Mouse (Mus musculus): ENCODE data around the gene Slc12a7. TPM values are rescaled to one million over a fixed set of nuclear protein-coding genes. Genes with fewer than 3 reads are reported as not detected.

The Slc12a7 gene
- polyA plus RNA-seq, 1 experiment from 2014 or later, result 120 TPM

DNA sequence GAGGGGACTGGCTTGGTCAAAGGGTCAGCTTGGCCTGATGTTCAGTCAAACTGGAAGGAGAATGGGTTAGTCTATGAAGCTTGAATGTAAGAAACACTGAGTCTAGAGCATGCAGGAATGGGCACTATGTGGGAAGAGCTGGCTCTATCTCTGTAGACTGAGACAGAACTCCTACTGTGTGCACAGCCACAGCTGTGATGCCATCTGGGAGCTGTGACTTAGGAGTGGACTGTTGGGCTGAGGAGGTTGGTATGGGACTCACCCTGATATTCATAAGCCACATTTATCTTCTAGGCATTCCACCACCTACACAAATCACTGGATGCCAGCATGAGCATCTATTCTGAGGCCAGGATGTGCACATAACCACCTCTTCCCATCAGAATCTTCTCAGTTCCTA, 24.5 kb downstream of the Slc12a7 start:
- TF ChIP-seq CTCF (IDR thresholded peaks at IDR 0.05), result no peak
- CTCF ChIA-PET, result interaction anchor here (1.1 kb wide), 1 partner anchor 9 kb away, joined by 3 read pairs; no protein-coding TSS in a partner anchor
- POLR2A ChIA-PET, result no interaction called here
- ATAC-seq (no peak), DNase-seq (ENCODE audit: low read depth, low spot score) (no peak)
- H3K27me3 ChIP-seq, result no peaks in the 10 kb centered on the region
- in situ Hi-C loops (cut with MboI; ENCODE audit: low pct_unique_long_range_greater_than_20kb), result no loop called here

DNA sequence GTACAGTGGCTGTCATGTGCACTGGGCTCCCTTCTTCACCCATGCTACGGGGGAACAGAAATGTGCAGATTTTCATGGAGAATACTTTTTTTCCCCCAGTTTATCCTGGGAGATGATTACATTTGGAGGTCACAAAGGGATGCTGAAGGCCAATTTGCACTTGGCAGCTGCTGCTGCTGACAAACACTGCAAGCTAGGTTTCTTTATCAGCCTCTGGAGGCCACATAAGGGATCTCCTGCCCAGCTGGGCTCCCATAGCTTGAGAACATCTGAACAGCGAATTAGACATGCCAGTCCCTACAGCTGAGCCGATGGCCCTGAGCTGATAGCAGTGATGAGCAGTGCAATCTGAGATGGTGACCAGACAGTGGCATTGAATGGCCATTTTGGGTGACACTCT, 26.7 kb downstream of the Slc12a7 start:
- no peak for ATAC-seq

DNA sequence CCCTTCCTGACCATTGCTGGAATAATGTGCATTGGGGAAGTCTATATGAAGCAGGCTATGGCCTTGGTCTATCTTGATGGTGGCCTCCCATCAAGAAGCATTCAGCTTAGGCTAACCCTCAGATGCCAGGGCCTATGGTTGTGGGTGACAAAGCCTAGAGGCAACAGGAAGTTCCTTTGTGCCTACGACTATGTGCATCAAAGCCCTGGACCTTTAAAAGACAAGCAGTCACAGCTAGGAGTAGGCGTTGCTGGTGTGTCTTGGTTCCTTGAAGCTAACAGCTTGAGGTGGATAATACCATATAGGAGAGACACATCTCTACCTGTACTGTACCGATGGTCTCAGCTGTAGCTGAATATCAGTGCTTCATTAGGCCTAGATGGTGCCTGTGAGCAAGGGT, 27.2 kb downstream of the Slc12a7 start:
- in situ Hi-C loops (cut with MboI; ENCODE audit: low pct_unique_long_range_greater_than_20kb), result no loop called here
- TF ChIP-seq CTCF (IDR thresholded peaks at IDR 0.05), result no peak
- POLR2A ChIA-PET, result no interaction called here
- DNase-seq (ENCODE audit: low read depth, low spot score) (no peak), ATAC-seq (no peak)
- H3K27me3 ChIP-seq, result no peaks in the 10 kb centered on the region
- CTCF ChIA-PET, result interaction anchor here (1.2 to 1.7 kb wide), 3 partner anchors 11 to 27 kb away, joined by 3 to 4 read pairs (median 3); no protein-coding TSS in a partner anchor

More for the DNA sequence above, 26.7 kb downstream of the Slc12a7 start:
- no peak for TF ChIP-seq CTCF (IDR thresholded peaks at IDR 0.05)
- no peaks in the 10 kb centered on the region for H3K27me3 ChIP-seq
- ChIA-PET POLR2A (no interaction called here), CTCF (interaction anchor here (1.2 to 1.7 kb wide), 2 partner anchors 10 to 27 kb away, joined by 3 to 4 read pairs; no protein-coding TSS in a partner anchor)
- no peak for DNase-seq (ENCODE audit: low read depth, low spot score)
- in situ Hi-C loops (cut with MboI; ENCODE audit: low pct_unique_long_range_greater_than_20kb), result no loop called here

DNA sequence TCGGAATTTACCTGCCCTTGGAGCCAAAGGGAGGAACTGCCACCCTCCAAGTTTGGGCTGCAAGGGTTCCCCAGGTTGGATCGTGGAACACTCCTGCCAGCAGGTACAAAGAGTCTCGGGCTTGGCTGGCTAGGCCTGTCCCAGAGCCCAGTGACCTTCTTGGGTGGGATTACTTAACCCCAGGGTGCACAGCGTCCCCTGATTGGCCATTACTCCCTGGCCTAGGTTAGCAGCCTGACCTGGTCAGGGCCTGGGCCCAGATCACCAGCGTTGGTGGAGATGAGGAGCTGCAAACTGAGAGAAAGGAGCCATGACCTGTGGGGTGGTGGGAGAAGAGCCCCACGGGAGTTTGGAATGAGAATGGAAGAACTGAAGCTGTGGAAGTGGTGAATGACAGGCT, 30.0 kb downstream of the Slc12a7 start:
- H3K27me3 ChIP-seq, result no peaks in the 10 kb centered on the region
- CTCF ChIA-PET, result no interaction called here
- ATAC-seq, result peak; percentile 4
- in situ Hi-C loops (cut with MboI; ENCODE audit: low pct_unique_long_range_greater_than_20kb), result no loop called here
- no peak for TF ChIP-seq CTCF (IDR thresholded peaks at IDR 0.05)
- DNase-seq (ENCODE audit: low read depth, low spot score), result no peak
- POLR2A ChIA-PET, result no interaction called here

DNA sequence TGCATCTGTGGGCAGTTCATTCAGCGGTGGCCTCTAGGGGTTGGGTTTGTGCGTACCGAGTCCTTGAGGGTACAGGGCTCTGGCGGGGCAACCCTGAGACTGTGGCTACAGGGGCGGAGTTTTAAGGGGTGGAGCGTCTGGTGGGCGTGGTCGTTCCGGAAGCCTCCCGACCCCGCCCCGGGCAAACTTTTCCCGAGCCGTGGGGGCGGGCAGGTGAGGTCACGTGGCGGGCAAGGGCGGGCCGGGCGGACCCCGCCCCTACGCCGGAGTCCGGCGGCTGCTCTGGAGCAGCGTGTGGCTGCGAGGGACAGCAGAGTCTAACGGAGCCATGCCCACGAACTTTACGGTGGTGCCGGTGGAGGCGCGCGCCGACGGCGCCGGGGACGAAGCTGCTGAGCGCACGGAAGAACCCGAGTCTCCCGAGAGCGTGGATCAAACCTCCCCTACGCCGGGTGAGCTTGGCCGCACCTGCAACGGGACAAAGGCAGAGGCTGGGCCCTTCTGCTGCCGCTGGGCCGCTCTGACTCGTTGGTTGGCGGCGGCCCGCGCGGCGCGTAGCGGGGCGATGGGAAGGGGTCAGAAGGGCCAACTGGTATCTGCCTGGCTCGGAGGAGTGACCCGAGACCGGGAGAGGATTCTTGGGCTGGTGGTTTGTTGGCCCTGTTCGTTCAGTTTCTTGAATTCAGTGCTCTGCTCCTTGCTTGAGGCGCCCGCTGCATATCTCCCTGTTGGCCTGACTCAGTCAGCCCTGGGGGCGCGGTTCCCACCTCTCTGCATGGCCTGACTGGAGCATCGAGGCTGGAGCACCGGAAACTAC, 30.8 kb downstream of the Slc12a7 start:
- peak; percentile 85 for ATAC-seq
- DNase-seq (ENCODE audit: low read depth, low spot score), result no peak
- POLR2A ChIA-PET, result interaction anchor here (0.9 to 1.1 kb wide), 3 partner anchors 11 to 26 kb away, joined by 3 read pairs; no protein-coding TSS in a partner anchor
- in situ Hi-C loops (cut with MboI; ENCODE audit: low pct_unique_long_range_greater_than_20kb), result no loop called here
- CTCF ChIA-PET, result interaction anchor here (0.8 to 1.2 kb wide), 2 partner anchors 14 to 15 kb away, joined by 4 read pairs; no protein-coding TSS in a partner anchor
- TF ChIP-seq CTCF (IDR thresholded peaks at IDR 0.05), result no peak
- no peaks in the 10 kb centered on the region for H3K27me3 ChIP-seq

DNA sequence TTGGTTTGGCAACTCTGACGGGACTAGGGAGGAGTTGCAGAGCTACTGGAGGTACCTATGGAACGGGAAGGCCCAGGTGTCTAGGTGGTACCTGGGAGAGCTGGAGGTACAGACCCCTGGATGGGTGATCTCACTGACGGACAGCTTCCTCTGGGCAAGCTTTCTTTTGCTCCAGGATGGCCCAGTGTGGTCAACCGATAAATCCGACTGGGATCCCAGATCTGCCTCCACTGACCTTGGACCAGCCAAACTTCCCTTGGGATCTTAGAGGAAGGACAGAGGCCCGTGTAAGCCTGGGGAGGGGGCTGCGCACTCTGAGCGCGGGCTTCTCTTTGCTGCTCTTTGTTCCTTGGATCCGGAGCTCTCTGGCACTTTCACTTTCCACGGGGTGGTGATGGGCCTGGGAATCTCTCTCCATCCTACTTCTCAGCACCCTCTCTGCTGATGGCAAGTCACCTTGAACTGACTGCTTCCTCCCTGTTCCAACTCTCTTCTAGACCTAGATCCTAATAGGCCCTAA, 31.4 kb downstream of the Slc12a7 start:
- ChIA-PET CTCF (interaction anchor here (0.8 to 1.2 kb wide), 2 partner anchors 14 kb away, joined by 4 read pairs; no protein-coding TSS in a partner anchor), POLR2A (interaction anchor here (0.9 to 1.1 kb wide), 3 partner anchors 11 to 26 kb away, joined by 3 read pairs; no protein-coding TSS in a partner anchor)
- TF ChIP-seq CTCF (IDR thresholded peaks at IDR 0.05), result no peak
- in situ Hi-C loops (cut with MboI; ENCODE audit: low pct_unique_long_range_greater_than_20kb), result no loop called here
- no peak for ATAC-seq
- H3K27me3 ChIP-seq, result no peaks in the 10 kb centered on the region
- DNase-seq (ENCODE audit: low read depth, low spot score), result no peak

DNA sequence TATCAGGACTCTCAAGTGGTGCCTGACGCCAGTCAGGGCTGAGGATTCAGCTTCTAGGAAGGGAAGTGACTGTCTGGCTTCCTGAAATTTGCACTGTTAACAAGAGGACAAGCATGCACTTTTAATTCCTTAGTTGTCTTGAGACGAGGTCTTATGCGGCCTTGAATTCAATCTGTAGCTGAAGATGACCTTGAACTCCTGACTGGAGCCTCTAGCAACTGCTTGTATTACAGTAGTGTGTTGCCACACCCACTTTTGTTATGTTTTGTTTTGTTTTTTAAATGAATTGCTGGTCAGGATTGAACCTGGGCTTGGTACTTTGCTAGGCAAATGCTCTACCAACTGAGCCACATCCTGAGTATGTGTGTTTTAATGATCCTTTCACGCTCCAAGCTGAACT, 32.5 kb downstream of the Slc12a7 start:
- in situ Hi-C loops (cut with MboI; ENCODE audit: low pct_unique_long_range_greater_than_20kb), result no loop called here
- ATAC-seq (no peak), DNase-seq (ENCODE audit: low read depth, low spot score) (no peak)
- POLR2A ChIA-PET, result no interaction called here
- H3K27me3 ChIP-seq, result no peaks in the 10 kb centered on the region
- CTCF ChIA-PET, result interaction anchor here (1.2 kb wide), 1 partner anchor 73 kb away, joined by 4 read pairs; no protein-coding TSS in a partner anchor
- no peak for TF ChIP-seq CTCF (IDR thresholded peaks at IDR 0.05)

DNA sequence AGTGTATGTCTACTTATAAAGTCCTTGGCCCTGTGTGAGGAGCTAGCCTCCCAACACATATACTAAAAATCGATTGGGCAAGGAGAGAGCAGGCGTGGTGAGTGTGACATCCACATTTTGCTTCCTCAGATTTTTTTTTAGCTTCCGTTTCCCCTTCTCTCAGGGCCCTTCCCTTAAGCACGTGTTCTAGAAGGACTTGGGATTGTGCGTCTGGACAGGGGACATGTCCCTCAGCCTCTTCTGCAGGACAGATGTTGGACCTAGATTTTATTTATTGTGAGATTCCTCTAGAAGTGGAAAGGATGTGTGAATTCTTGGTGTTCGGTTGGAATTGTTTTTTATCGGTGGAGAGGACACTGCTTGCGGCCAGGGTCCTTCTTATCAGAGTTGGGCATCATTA, 34.3 kb downstream of the Slc12a7 start:
- ChIA-PET POLR2A (no interaction called here), CTCF (interaction anchor here (1.2 kb wide), 1 partner anchor 11 kb away, joined by 3 read pairs; no protein-coding TSS in a partner anchor)
- TF ChIP-seq CTCF (IDR thresholded peaks at IDR 0.05), result no peak
- DNase-seq (ENCODE audit: low read depth, low spot score) (no peak), ATAC-seq (no peak)
- no peaks in the 10 kb centered on the region for H3K27me3 ChIP-seq
- in situ Hi-C loops (cut with MboI; ENCODE audit: low pct_unique_long_range_greater_than_20kb), result no loop called here

DNA sequence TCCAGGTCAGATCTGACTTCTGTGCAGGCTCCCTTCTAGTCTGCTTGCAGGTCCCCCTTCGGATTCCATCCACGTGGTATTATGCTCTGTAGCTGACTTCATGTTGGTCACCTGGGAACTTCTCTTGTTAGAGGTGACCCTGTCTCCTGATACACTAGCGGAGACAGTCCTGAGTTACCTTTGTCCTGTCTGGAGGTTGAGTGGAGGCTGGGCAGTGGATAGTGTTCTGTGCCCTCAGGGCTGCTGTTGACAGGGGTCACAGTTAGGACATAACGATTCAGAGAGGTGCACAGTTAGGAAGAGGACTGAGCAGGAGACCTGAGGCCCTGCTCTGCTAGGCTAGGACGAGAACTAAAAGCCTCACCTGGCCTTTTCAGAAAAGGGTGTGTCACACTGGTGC, 34.9 kb downstream of the Slc12a7 start:
- in situ Hi-C loops (cut with MboI; ENCODE audit: low pct_unique_long_range_greater_than_20kb), result no loop called here

DNA sequence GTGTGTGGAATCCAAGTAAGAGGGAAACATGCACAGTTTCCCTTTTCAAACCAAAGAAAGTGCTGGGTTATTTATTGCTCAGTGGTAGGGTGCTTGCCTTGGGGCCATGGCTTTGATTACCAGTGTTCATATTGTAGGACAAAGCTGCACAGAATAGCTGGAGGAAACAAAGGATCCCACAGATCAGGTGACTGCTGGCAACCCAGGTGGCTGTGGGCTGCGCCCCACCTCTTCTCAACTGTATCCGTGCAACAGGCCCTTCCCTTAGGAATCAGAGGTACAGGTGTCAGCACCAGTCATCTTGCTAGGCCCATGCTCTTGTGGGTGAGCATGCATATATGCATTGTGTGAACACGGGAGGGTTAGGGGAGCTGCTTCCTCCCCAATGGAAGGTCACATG, 35.4 kb downstream of the Slc12a7 start:
- CTCF ChIA-PET, result no interaction called here
- no peak for DNase-seq (ENCODE audit: low read depth, low spot score)

More for the DNA sequence above, 34.9 kb downstream of the Slc12a7 start:
- DNase-seq (ENCODE audit: low read depth, low spot score) (no peak), ATAC-seq (no peak)
- POLR2A ChIA-PET, result no interaction called here
- TF ChIP-seq CTCF (IDR thresholded peaks at IDR 0.05), result no peak
- CTCF ChIA-PET, result interaction anchor here (1.2 kb wide), 1 partner anchor 11 kb away, joined by 3 read pairs; no protein-coding TSS in a partner anchor
- H3K27me3 ChIP-seq, result no peaks in the 10 kb centered on the region

More for the DNA sequence above, 35.4 kb downstream of the Slc12a7 start:
- H3K27me3 ChIP-seq, result no peaks in the 10 kb centered on the region
- no peak for TF ChIP-seq CTCF (IDR thresholded peaks at IDR 0.05)
- ATAC-seq, result no peak
- POLR2A ChIA-PET, result no interaction called here
- in situ Hi-C loops (cut with MboI; ENCODE audit: low pct_unique_long_range_greater_than_20kb), result no loop called here
